Mouse (Mus musculus) cortical plate, adult 2 months (tissue): ENCODE data around the gene Lama2.

Experiments used
- CTCF ChIP-seq: fragments of 200-500 bp; IDR thresholded peaks from 2 replicates; pipeline ENCODE4 v1.5.1; 2011; ENCODE audit warnings: mild to moderate bottlenecking, control low read depth, low read length; ENCODE audit not compliant: insufficient read depth; ENCODE audit errors: extremely low read depth
- POLR2A ChIP-seq: fragments of 200-500 bp; IDR thresholded peaks from 2 replicates; pipeline ENCODE4 v1.6.1; 2011; ENCODE audit warnings: mild to moderate bottlenecking, low read length, control low read depth; ENCODE audit not compliant: insufficient read depth; ENCODE audit errors: extremely low read depth

DNA sequence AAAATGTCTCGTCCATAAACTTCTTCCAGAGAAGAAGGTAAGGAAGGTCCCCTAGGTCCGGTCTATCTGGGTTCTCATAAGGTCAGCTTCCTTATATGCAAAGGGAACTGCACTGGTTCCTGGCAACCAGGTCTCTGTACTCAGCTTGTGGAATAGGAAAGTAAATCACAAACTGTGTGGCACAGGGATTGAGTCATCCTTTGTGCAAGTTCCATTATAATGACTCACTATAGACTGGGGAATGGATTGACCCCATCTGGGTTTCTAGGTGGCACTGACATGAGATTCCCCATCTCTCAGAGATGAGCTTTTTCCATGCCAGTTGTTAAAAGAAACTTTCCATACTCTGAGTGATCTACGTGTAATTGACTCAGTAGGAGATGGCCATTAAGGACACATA is 501.7 kb downstream of the Lama2 start:
- TF ChIP-seq CTCF (no peak), POLR2A (no peak)
